In the genomic region with DNA sequence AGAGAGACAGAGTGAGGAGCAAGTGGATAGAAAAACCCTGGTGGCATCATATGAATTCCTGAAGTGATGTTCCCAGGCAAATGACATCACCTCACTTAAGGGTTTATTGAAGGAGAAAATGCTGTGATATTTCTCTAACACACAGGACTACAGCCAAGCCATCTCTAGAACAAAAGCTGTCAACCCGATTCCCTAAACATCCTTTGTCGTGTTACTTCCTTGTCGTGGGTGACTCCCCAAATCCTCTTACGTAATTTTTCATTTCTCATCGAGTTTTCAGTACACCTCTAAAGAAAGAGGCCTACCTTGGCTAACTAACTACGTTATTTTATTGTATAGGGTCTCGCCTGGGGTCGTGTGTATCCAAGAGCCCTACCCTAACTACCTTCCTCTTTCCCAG, we compare ENCODE assay signal across 8 mouse cellular contexts. TPM values are rescaled to one million over a fixed set of nuclear protein-coding genes. Genes with fewer than 3 reads are reported as not detected.
A peak's percentile ranks its signal among the peaks of the same experiment; 100 is the strongest.
DNase-seq lines count a peak whose midpoint lies in the region; ATAC-seq and TF ChIP-seq lines count a peak whose summit lies in the region.

No protein-coding gene starts in this region.

- H3K4me3 ChIP-seq in lung, adult 2 months (replicated peaks; ENCODE audit: extremely low read depth, low read depth, low read length), result peak overlapping the region; percentile 99
- peak overlapping the region; percentile 94 for H3K4me3 ChIP-seq in embryonic facial prominence, embryonic 14.5 days (ENCODE audit: low read depth, low read length)
- peak overlapping the region; percentile 96 for H3K4me3 ChIP-seq in limb, embryonic 11.5 days (ENCODE audit: low read depth, low read length)
- peak overlapping the region; percentile 98 for H3K4me3 ChIP-seq in neural tube, embryonic 14.5 days (ENCODE audit: low read depth, low read length)

- H3K4me1 ChIP-seq in lung, adult 2 months (ENCODE audit: control insufficient read depth, insufficient read depth, low read length), result peaks cover 48% of the 10 kb centered on the region
- peaks cover 16% of the 10 kb centered on the region for H3K4me1 ChIP-seq in embryonic facial prominence, embryonic 14.5 days (ENCODE audit: control insufficient read depth, insufficient read depth, low read length)
- H3K4me1 ChIP-seq in limb, embryonic 11.5 days (ENCODE audit: control insufficient read depth, insufficient read depth, low read length), result peaks cover 6% of the 10 kb centered on the region; the same call in 1 of the 2 replicates
- peaks cover 21% of the 10 kb centered on the region for H3K4me1 ChIP-seq in neural tube, embryonic 14.5 days (ENCODE audit: control insufficient read depth, insufficient read depth, low read length)

- peaks cover 41% of the 10 kb centered on the region for H3K36me3 ChIP-seq in embryonic facial prominence, embryonic 14.5 days (ENCODE audit: control insufficient read depth, insufficient read depth, low read length)
- peaks cover 3% of the 10 kb centered on the region for H3K36me3 ChIP-seq in limb, embryonic 11.5 days (ENCODE audit: control insufficient read depth, insufficient read depth, low read length)
- no peaks in the 10 kb centered on the region for H3K36me3 ChIP-seq in neural tube, embryonic 14.5 days (ENCODE audit: control insufficient read depth, insufficient read depth, low read length)

- peak overlapping the region; percentile 79 for H3K4me2 ChIP-seq in embryonic facial prominence, embryonic 14.5 days (ENCODE audit: low read depth, low read length)
- peak overlapping the region; percentile 88 for H3K4me2 ChIP-seq in limb, embryonic 11.5 days (ENCODE audit: low read depth, severe bottlenecking)
- peak overlapping the region; percentile 56 for H3K4me2 ChIP-seq in neural tube, embryonic 14.5 days (ENCODE audit: low read depth, low read length)

- H3K9ac ChIP-seq in embryonic facial prominence, embryonic 14.5 days (ENCODE audit: low read depth, low read length), result peak overlapping the region; percentile 85
- peak overlapping the region; percentile 88; the same call in 1 of the 2 replicates for H3K9ac ChIP-seq in limb, embryonic 11.5 days (ENCODE audit: low read length)
- peak overlapping the region; percentile 94 for H3K9ac ChIP-seq in neural tube, embryonic 14.5 days (replicated peaks; ENCODE audit: low read depth, low read length)

- 6% methylated on average over 8 of the region's 8 CpGs for WGBS in lung, adult 2 months
- WGBS in embryonic facial prominence, embryonic 14.5 days, result 52% methylated on average over 8 of the region's 8 CpGs
- WGBS in limb, embryonic 11.5 days, result 69% methylated on average over 8 of the region's 8 CpGs
- 58% methylated on average over 8 of the region's 8 CpGs for WGBS in neural tube, embryonic 14.5 days

- no peak for DNase-seq in lung, adult 2 months
- DNase-seq in lung, postnatal 10 days, result no peak
- DNase-seq in embryonic facial prominence, embryonic 14.5 days (ENCODE audit: low spot score), result no peak
- DNase-seq in limb, embryonic 11.5 days (ENCODE audit: low spot score), result no peak
- DNase-seq in cerebellum, postnatal 4 days (ENCODE audit: low spot score in 2 of 2), result no peak
- no peak for DNase-seq in right cerebral cortex, postnatal 14 days
- DNase-seq in thymus, postnatal 0 days (ENCODE audit: low spot score), result no peak

- no peaks in the 10 kb centered on the region for H3K27me3 ChIP-seq in embryonic facial prominence, embryonic 14.5 days (replicated peaks; ENCODE audit: control insufficient read depth, insufficient read depth, low read length)
- no peaks in the 10 kb centered on the region for H3K27me3 ChIP-seq in limb, embryonic 11.5 days (ENCODE audit: control insufficient read depth, insufficient read depth, low read length)
- H3K27me3 ChIP-seq in neural tube, embryonic 14.5 days (ENCODE audit: control insufficient read depth, insufficient read depth, low read length), result no peaks in the 10 kb centered on the region

- H3K9me3 ChIP-seq in embryonic facial prominence, embryonic 14.5 days (ENCODE audit: control insufficient read depth, low read length), result no peaks in the 10 kb centered on the region
- H3K9me3 ChIP-seq in limb, embryonic 11.5 days (ENCODE audit: control insufficient read depth, low read length), result no peaks in the 10 kb centered on the region
- no peaks in the 10 kb centered on the region for H3K9me3 ChIP-seq in neural tube, embryonic 14.5 days (ENCODE audit: control insufficient read depth, low read length)

- TF ChIP-seq POLR2A in lung, adult 2 months (IDR thresholded peaks at IDR 0.05; ENCODE audit: borderline replicate concordance, extremely low read depth, low read depth, low read length), result no peak

- no peak for TF ChIP-seq CTCF in lung, adult 2 months (IDR thresholded peaks at IDR 0.05; ENCODE audit: insufficient read depth, low read length)

- ATAC-seq in embryonic facial prominence, embryonic 14.5 days (ENCODE audit: low read depth), result no peak
- ATAC-seq in limb, embryonic 11.5 days (ENCODE audit: insufficient number of reproducible peaks, low FRiP score, low TSS enrichment, low read depth), result no peak
- ATAC-seq in neural tube, embryonic 14.5 days (ENCODE audit: low read depth), result no peak

- H3K27ac ChIP-seq in embryonic facial prominence, embryonic 14.5 days (replicated peaks; ENCODE audit: low read depth, low read length), result 0 out of 2 replicates have a peak overlapping the region, but pooled peaks have one; percentile 93
- H3K27ac ChIP-seq in limb, embryonic 11.5 days (replicated peaks; ENCODE audit: low read depth, low read length), result no peak overlapping the region
- no peak overlapping the region for H3K27ac ChIP-seq in neural tube, embryonic 14.5 days (ENCODE audit: low read depth, low read length)

RNA-seq across cellular contexts. Expression of gene Myom1, which starts 13.0 kb away (rescaled TPM):
- 6.3 and 18.6 TPM in 2 replicates for polyA plus RNA-seq in lung, adult 2 months (2012; rRNA removed)
- polyA plus RNA-seq in embryonic facial prominence, embryonic 14.5 days (2014; fragmentation: Nextera tagmentation; extraction: Ambion mirVana), result 53.1 and 61.5 TPM in 2 replicates
- 4.5 and 4.7 TPM in 2 replicates for polyA plus RNA-seq in limb, embryonic 11.5 days (2014; fragmentation: Nextera tagmentation; extraction: Ambion mirVana)
- 1.5 and 2.8 TPM in 2 replicates for polyA plus RNA-seq in neural tube, embryonic 14.5 days (2014; fragmentation: Nextera tagmentation; extraction: Ambion mirVana)
- polyA plus RNA-seq in thymus, postnatal 0 days (2015; fragmentation: Nextera tagmentation; extraction: Ambion mirVana), result 1.2 and 1.4 TPM in 2 replicates

RNA-seq across cellular contexts. Expression of gene Myl12a, which starts 13.2 kb away (rescaled TPM):
- polyA plus RNA-seq in lung, adult 2 months (2012; rRNA removed), result 219 and 296 TPM in 2 replicates
- 690 and 724 TPM in 2 replicates for polyA plus RNA-seq in embryonic facial prominence, embryonic 14.5 days (2014; fragmentation: Nextera tagmentation; extraction: Ambion mirVana)
- polyA plus RNA-seq in limb, embryonic 11.5 days (2014; fragmentation: Nextera tagmentation; extraction: Ambion mirVana), result 576 and 577 TPM in 2 replicates
- 63.7 and 118 TPM in 2 replicates for polyA plus RNA-seq in neural tube, embryonic 14.5 days (2014; fragmentation: Nextera tagmentation; extraction: Ambion mirVana)
- 587 and 594 TPM in 2 replicates for polyA plus RNA-seq in thymus, postnatal 0 days (2015; fragmentation: Nextera tagmentation; extraction: Ambion mirVana)
